Mouse (Mus musculus) CH12.LX (cell line): ENCODE data around the gene Aldh3a1. TPM values are rescaled to one million over a fixed set of nuclear protein-coding genes. Genes with fewer than 3 reads are reported as not detected.

Experiments used
- DNase-seq: peaks from one replicate; pipeline ENCODE4 v3.0.0-alpha.2; 2013; ENCODE audit errors: extremely low read depth
- H3K27ac ChIP-seq: 2 replicates; pipeline ENCODE4 v1.5.1; 2012; ENCODE audit warnings: low read depth, mild to moderate bottlenecking, control low read depth, moderate library complexity; ENCODE audit not compliant: insufficient read depth
- H3K27me3 ChIP-seq: replicated peaks from 2 replicates; pipeline ENCODE3; 2012; ENCODE audit warnings: inconsistent platforms
- H3K36me3 ChIP-seq, 2 experiments: replicated peaks in 1 of 2; 2 replicates each; pipeline versions ENCODE3 to v1.6.1; 2012; ENCODE audit warnings: inconsistent platforms in 1 of 2, low read length in 1 of 2, mild to moderate bottlenecking in 1 of 2, mixed read lengths in 1 of 2, moderate library complexity in 1 of 2; ENCODE audit not compliant: control insufficient read depth in 1 of 2, insufficient read depth in 1 of 2
- H3K4me1 ChIP-seq, 2 experiments: 2 replicates each; pipeline ENCODE4 v1.6.1; 2012; ENCODE audit warnings: inconsistent platforms in 1 of 2, moderate library complexity in 1 of 2; ENCODE audit not compliant: insufficient read depth in 2 of 2, control insufficient read depth in 1 of 2
- H3K4me2 ChIP-seq: 2 replicates; pipeline ENCODE4 v1.6.1; 2012; ENCODE audit warnings: low read depth, mild to moderate bottlenecking, control low read depth; ENCODE audit not compliant: poor library complexity, insufficient read depth, severe bottlenecking
- H3K4me3 ChIP-seq, 3 experiments: fragments of 150-350 bp in 1 of 3; sonication (generic) in 1 of 3; replicated peaks in 1 of 3; 2 replicates each; pipeline versions ENCODE3 to v1.5.1; 2011 to 2012; ENCODE audit warnings: low read depth in 2 of 3, low read length in 2 of 3, mild to moderate bottlenecking in 2 of 3, moderate library complexity in 2 of 3, control low read depth in 1 of 3, improper control_type of control experiment in 1 of 3, inconsistent platforms in 1 of 3, mixed read lengths in 1 of 3; ENCODE audit not compliant: poor library complexity in 1 of 3
- H3K79me2 ChIP-seq: replicated peaks from 2 replicates; pipeline ENCODE4 v1.6.1; 2012; ENCODE audit warnings: mild to moderate bottlenecking, moderate library complexity; ENCODE audit not compliant: control insufficient read depth, poor library complexity, insufficient read depth, severe bottlenecking; ENCODE audit errors: extremely low read depth
- H3K9ac ChIP-seq: 2 replicates; pipeline ENCODE4 v1.6.1; 2012; ENCODE audit warnings: low read depth, mild to moderate bottlenecking, control low read depth, moderate library complexity; ENCODE audit not compliant: insufficient read depth
- H3K9me3 ChIP-seq: replicated peaks from 2 replicates; pipeline ENCODE3; 2012; ENCODE audit warnings: low read length, inconsistent platforms, mixed read lengths
- BHLHE40 ChIP-seq: IDR thresholded peaks from 2 replicates; pipeline ENCODE4 v1.6.1; 2011; ENCODE audit warnings: mild to moderate bottlenecking, low read depth, low read length, improper control_type of control experiment
- CHD1 ChIP-seq: IDR thresholded peaks from 2 replicates; pipeline ENCODE4 v1.6.1; 2012; ENCODE audit warnings: low read depth, low read length, improper control_type of control experiment, inconsistent platforms
- CTCF ChIP-seq, 2 experiments: IDR thresholded peaks in 1 of 2; conservative IDR thresholded peaks in 1 of 2; 2 replicates each; pipeline ENCODE4 v1.5.1; 2011 to 2012; ENCODE audit warnings: low read depth in 2 of 2, low read length in 2 of 2, improper control_type of control experiment in 1 of 2, inconsistent platforms in 1 of 2, mild to moderate bottlenecking in 1 of 2, moderate library complexity in 1 of 2
- EP300 ChIP-seq: IDR thresholded peaks from 2 replicates; pipeline ENCODE4 v1.6.1; 2011; ENCODE audit warnings: low read length, improper control_type of control experiment
- GABPA ChIP-seq: IDR thresholded peaks from 2 replicates; pipeline ENCODE4 v1.6.1; 2012; ENCODE audit warnings: low read depth, low read length, improper control_type of control experiment, inconsistent platforms; ENCODE audit not compliant: insufficient replicate concordance
- JUND ChIP-seq: conservative IDR thresholded peaks from 2 replicates; pipeline ENCODE4 v1.6.1; 2011; ENCODE audit warnings: low read depth, low read length, improper control_type of control experiment
- KAT2A ChIP-seq: IDR thresholded peaks from 2 replicates; pipeline ENCODE4 v1.6.1; 2012; ENCODE audit warnings: low read length, improper control_type of control experiment, inconsistent platforms; ENCODE audit not compliant: insufficient replicate concordance
- MAZ ChIP-seq: IDR thresholded peaks from 2 replicates; pipeline ENCODE4 v1.6.1; 2012; ENCODE audit warnings: low read depth, mild to moderate bottlenecking, inconsistent platforms, low read length, improper control_type of control experiment, moderate library complexity
- MEF2A ChIP-seq: IDR thresholded peaks from 2 replicates; pipeline ENCODE4 v1.6.1; 2014; ENCODE audit warnings: low read depth, mild to moderate bottlenecking, inconsistent platforms, low read length, improper control_type of control experiment, borderline replicate concordance
- SIN3A ChIP-seq: IDR thresholded peaks from 2 replicates; pipeline ENCODE4 v1.6.1; 2012; ENCODE audit warnings: low read length, improper control_type of control experiment, inconsistent platforms
- SMC3 ChIP-seq: IDR thresholded peaks from 2 replicates; pipeline ENCODE4 v1.6.1; 2011; ENCODE audit warnings: low read depth, low read length, improper control_type of control experiment
- TBP ChIP-seq: conservative IDR thresholded peaks from 2 replicates; pipeline ENCODE4 v1.6.1; 2011; ENCODE audit warnings: low read depth, low read length, improper control_type of control experiment
- TCF12 ChIP-seq: IDR thresholded peaks from 2 replicates; pipeline ENCODE4 v1.6.1; 2014; ENCODE audit warnings: low read depth, mild to moderate bottlenecking, inconsistent platforms, low read length, improper control_type of control experiment
- UBTF ChIP-seq: IDR thresholded peaks from 2 replicates; pipeline ENCODE4 v1.6.1; 2012; ENCODE audit warnings: low read depth, mild to moderate bottlenecking, inconsistent platforms, low read length, improper control_type of control experiment, moderate library complexity
- USF1 ChIP-seq: IDR thresholded peaks from 2 replicates; pipeline ENCODE4 v1.6.1; 2014; ENCODE audit warnings: low read depth, mild to moderate bottlenecking, inconsistent platforms, low read length, improper control_type of control experiment
- ZKSCAN1 ChIP-seq: IDR thresholded peaks from 2 replicates; pipeline ENCODE4 v1.6.1; 2012; ENCODE audit warnings: low read depth, inconsistent platforms, low read length, improper control_type of control experiment, borderline replicate concordance
- dilution Hi-C: fragments of 300-500 bp; cut with MboI; formaldehyde crosslinking; loops from 2 replicates; pipeline ENCODE4 v1.14.3; 2020; ENCODE audit warnings: low sequenced_read_pairs; ENCODE audit not compliant: extremely low pct_unique_long_range_greater_than_20kb, extremely low pct_ligation_motif_present
- in situ Hi-C: fragments of 300-500 bp; cut with MboI; formaldehyde crosslinking; loops from 3 replicates; pipeline ENCODE4 v1.14.3; 2019; ENCODE audit warnings: low sequenced_read_pairs, low pct_ligation_motif_present, low pct_unique_long_range_greater_than_20kb, mixed read lengths
- polyA plus RNA-seq: library from polyadenylated mRNA; unstranded; fragments of >175 nt; gene quantifications from 2 replicates; pipeline ENCODE4 v1.2.1, GENCODE M21; 2012; ENCODE audit warnings: low read depth; ENCODE audit not compliant: insufficient read length
- total RNA-seq, 2 experiments: library from RNA; depleted of rRNA; stranded (reverse); fragments of 300-350 nt in 1 of 2; fragments of >200 nt in 1 of 2; gene quantifications; 2 replicates each; pipeline ENCODE4 v1.2.3; 2012 to 2014

The Aldh3a1 gene
- total and polyA plus RNA-seq, 3 experiments: 0.12 to 0.25 (median 0.13) TPM

DNA sequence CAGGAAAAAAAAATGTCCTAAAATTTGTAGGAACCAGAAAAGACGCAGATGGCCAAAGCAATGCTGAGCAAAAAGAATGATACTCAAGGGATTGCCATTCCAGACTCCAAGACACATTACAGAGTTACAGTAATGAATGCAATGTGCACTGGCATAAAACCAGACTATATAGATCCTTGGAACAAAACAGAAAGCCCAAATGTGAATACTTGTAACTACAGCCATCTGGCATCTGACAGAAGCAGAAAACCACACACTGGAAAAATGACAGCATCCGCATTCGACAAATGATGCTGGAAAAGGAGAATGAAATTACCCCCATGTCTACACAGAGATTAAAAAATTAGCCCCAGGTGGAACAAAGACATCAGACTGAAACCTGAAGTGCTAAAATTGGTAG lies 27.0 kb upstream of the Aldh3a1 start:
- no peaks in the 10 kb centered on the region for H3K9me3 ChIP-seq
- H3K79me2 ChIP-seq: no peaks in the 10 kb centered on the region
- no peak for DNase-seq
- no peak overlapping the region for H3K27ac ChIP-seq
- dilution Hi-C loops: no loop called here
- H3K27me3 ChIP-seq: no peaks in the 10 kb centered on the region
- no peak overlapping the region for H3K9ac ChIP-seq
- H3K4me3 ChIP-seq: no peak overlapping the region
- in situ Hi-C loops: no loop called here
- TF ChIP-seq TBP (no peak), EP300 (0 out of 2 replicates have a peak, but pooled peaks have one; percentile 19)
- TF ChIP-seq, all 38 proteins: peak for 1
- H3K4me2 ChIP-seq: no peak overlapping the region
- H3K4me1 ChIP-seq: peaks cover 6 to 13% of the 10 kb centered on the region in 2 experiments; a peak in 3 of 4 replicates
- H3K36me3 ChIP-seq: no peaks in the 10 kb centered on the region

GRCm38 (mm10) chr11:61181624-61182023 lies 25.7 kb upstream of the Aldh3a1 start:
- Histone ChIP-seq H3K27me3 (no peaks in the 10 kb centered on the region), H3K36me3 (no peaks in the 10 kb centered on the region), H3K4me3 (no peak overlapping the region), H3K4me2 (no peak overlapping the region), H3K9me3 (no peaks in the 10 kb centered on the region), H3K27ac (no peak overlapping the region), H3K9ac (no peak overlapping the region), H3K79me2 (no peaks in the 10 kb centered on the region), H3K4me1 (peaks cover 0 to 1% of the 10 kb centered on the region in 2 experiments; a peak in 1 of 4 replicates)
- dilution Hi-C loops (no loop called here), in situ Hi-C loops (no loop called here)
- DNase-seq: no peak
- TF ChIP-seq TCF12 (no peak), ZKSCAN1 (no peak), UBTF (no peak), TBP (no peak), USF1 (no peak), CTCF (conservative IDR thresholded peaks at IDR 0.05 in 1 of 2, IDR thresholded peaks at IDR 0.05 in 1 of 2; ENCODE audit: low read depth in 2 of 2, low read length in 2 of 2) (no peak), MEF2A (no peak), SMC3 (no peak), CHD1 (no peak), BHLHE40 (no peak), KAT2A (no peak), GABPA (no peak), JUND (no peak), MAZ (no peak), SIN3A (no peak)
